Mouse (Mus musculus) liver, embryonic 14.5 days (tissue): ENCODE data around the gene Cblc. TPM values are rescaled to one million over a fixed set of nuclear protein-coding genes. Genes with fewer than 3 reads are reported as not detected.

Source experiments
- ATAC-seq: fragments of 200-750 bp; cut with Nextera tagmentation; 2 replicates; pipeline ENCODE4 v1.8.0; 2017; ENCODE audit warnings: moderate number of reproducible peaks, mild to moderate bottlenecking, moderate library complexity; ENCODE audit not compliant: insufficient read depth
- DNase-seq, 3 experiments: peaks; one replicate each; pipeline ENCODE4 v3.0.0-alpha.2; 2012 to 2013; ENCODE audit warnings: low read depth in 3 of 3, low spot score in 3 of 3
- H3K27ac ChIP-seq: fragments of 300-500 bp; sonication (generic); 2 replicates; pipeline ENCODE4 v1.5.1; 2014; ENCODE audit warnings: moderate library complexity, mild to moderate bottlenecking, control low read depth, inconsistent platforms
- H3K27me3 ChIP-seq: fragments of 300-500 bp; sonication (generic); 2 replicates; pipeline ENCODE4 v1.6.1; 2014; ENCODE audit warnings: mild to moderate bottlenecking, low read length, moderate library complexity; ENCODE audit not compliant: control insufficient read depth, insufficient read depth
- H3K36me3 ChIP-seq: fragments of 300-500 bp; sonication (generic); replicated peaks from 2 replicates; pipeline ENCODE4 v1.6.1; 2014; ENCODE audit warnings: low read depth; ENCODE audit not compliant: control insufficient read depth, insufficient read depth
- H3K4me1 ChIP-seq, 2 experiments: fragments of 200-500 bp in 1 of 2; fragments of 300-500 bp in 1 of 2; sonication (generic) in 1 of 2; replicated peaks; 2 replicates each; pipeline ENCODE4 v1.6.1; 2012 to 2014; ENCODE audit warnings: antibody characterized with exemption in 1 of 2, inconsistent platforms in 1 of 2, low read length in 1 of 2; ENCODE audit not compliant: control insufficient read depth in 2 of 2, insufficient read depth in 2 of 2
- H3K4me2 ChIP-seq: fragments of 300-500 bp; sonication (generic); 2 replicates; pipeline ENCODE4 v1.6.1; 2014; ENCODE audit warnings: low read depth, mild to moderate bottlenecking, control low read depth, moderate library complexity
- H3K4me3 ChIP-seq, 2 experiments: fragments of 200-500 bp in 1 of 2; fragments of 300-500 bp in 1 of 2; sonication (generic) in 1 of 2; 2 replicates each; pipeline ENCODE4 v1.5.1; 2012 to 2014; ENCODE audit warnings: low read depth in 2 of 2, low read length in 2 of 2, mild to moderate bottlenecking in 2 of 2, control low read depth in 1 of 2, inconsistent platforms in 1 of 2, moderate library complexity in 1 of 2; ENCODE audit not compliant: insufficient read depth in 1 of 2
- H3K9ac ChIP-seq: fragments of 300-500 bp; sonication (generic); replicated peaks from 2 replicates; pipeline ENCODE4 v1.6.1; 2014; ENCODE audit warnings: mild to moderate bottlenecking, control low read depth, moderate library complexity
- H3K9me3 ChIP-seq: fragments of 300-500 bp; sonication (generic); 2 replicates; pipeline ENCODE4 v1.6.1; 2016; ENCODE audit warnings: low read length, mixed read lengths; ENCODE audit not compliant: control insufficient read depth
- CTCF ChIP-seq: IDR thresholded peaks from 2 replicates; pipeline ENCODE4 v1.5.1; 2016; ENCODE audit warnings: antibody characterized with exemption, low read depth, control low read depth
- EP300 ChIP-seq: IDR thresholded peaks from 2 replicates; pipeline ENCODE4 v1.6.1; 2016; ENCODE audit warnings: antibody characterized with exemption, low read depth
- WGBS: fragments of 180-500 bp; shearing (Covaris S2); extraction: QIAGEN DNeasy Blood & Tissue Kit; methylation state at CpG from one replicate; pipeline ENCODE4 v1.1.7; 2014; ENCODE audit not compliant: insufficient replicate concordance; 5-methylcytosine and 5-hydroxymethylcytosine counted together
- polyA plus RNA-seq, 2 experiments: library from polyadenylated mRNA; depleted of rRNA in 1 of 2; stranded (reverse) in 1 of 2; unstranded in 1 of 2; fragments of >200 nt; fragmentation: Nextera tagmentation in 1 of 2; extraction: Ambion mirVana in 1 of 2; gene quantifications; 2 replicates each; pipeline versions ENCODE4 v1.2.1 to v1.2.3; 2012 to 2014

The Cblc gene
- polyA plus RNA-seq, 2 experiments: 0.95 to 1.1 TPM

GRCm38 (mm10) chr7:19749389-19750216 lies 47.0 kb downstream of the Cblc start:
- peak; percentile 92 for ATAC-seq
- peaks cover 24 to 31% of the 10 kb centered on the region in 2 experiments for H3K4me1 ChIP-seq
- under 1% methylated on average over 46 of the region's 46 CpGs for WGBS
- peak overlapping the region; percentile 69 for H3K9ac ChIP-seq
- H3K27ac ChIP-seq: peak overlapping the region; percentile 30; the same call in 1 of the 2 replicates
- peak overlapping the region; percentile 62 to 68 for H3K4me3 ChIP-seq
- TF ChIP-seq EP300 (no peak), CTCF (peak; percentile 88)
- no peaks in the 10 kb centered on the region for H3K9me3 ChIP-seq
- H3K36me3 ChIP-seq: no peaks in the 10 kb centered on the region
- H3K27me3 ChIP-seq: no peaks in the 10 kb centered on the region
- DNase-seq: peak; percentile 85 to 91 (median 86)
- H3K4me2 ChIP-seq: peak overlapping the region; percentile 90

DNA sequence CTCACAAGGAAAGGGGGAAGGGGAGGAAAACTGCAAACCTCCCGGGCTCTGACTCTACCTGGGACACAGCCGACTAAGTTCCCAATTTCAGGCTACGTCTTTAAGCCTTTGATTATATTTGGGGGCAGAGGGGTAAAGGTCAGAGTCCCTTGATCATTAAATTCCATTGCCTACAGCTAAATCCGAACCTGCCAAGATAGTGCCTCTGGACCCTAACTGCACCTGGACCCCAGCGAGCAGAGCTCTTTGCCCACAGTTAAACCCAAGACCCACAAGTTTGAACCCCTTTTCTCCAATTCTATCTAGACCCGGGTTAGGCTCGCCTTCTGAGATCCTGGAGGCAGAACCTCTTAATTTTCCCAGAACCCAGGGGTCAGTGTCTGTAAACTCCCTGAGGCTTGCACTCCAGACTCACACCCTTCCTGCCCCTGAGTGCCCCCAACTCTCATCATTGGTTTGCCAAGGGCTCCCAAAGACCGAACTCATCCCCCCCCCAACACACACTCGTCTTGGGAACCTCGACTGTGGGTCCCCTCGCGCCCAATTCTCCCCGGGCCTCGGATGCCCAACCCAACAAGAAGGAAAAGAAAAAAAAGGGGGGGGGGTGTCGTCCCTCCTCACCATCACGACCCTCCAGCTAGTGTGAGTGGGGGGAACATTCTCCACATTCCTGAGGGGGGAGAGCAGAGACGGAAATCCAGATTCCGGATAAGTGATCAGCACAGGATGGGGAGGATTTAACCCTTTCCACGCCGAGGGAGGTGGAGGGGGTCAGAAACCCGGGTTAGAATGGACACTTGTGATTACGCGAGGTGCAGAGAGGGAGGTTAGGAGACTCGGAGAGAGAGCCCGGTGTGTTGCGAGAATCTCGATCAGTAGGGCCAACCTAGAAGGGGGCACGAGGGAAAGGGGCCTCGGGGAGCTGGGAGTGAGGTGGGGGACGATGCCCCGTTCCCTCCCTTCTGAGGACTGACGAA lies 48.1 kb downstream of the Cblc start:
- WGBS: 2% methylated on average over 32 of the region's 32 CpGs
- H3K4me1 ChIP-seq: peaks cover 24 to 31% of the 10 kb centered on the region in 2 experiments
- no peak for TF ChIP-seq CTCF
- no peak for TF ChIP-seq EP300
- DNase-seq (no peak), ATAC-seq (no peak)
- peak overlapping the region; percentile 62 to 68 for H3K4me3 ChIP-seq
- H3K36me3 ChIP-seq: no peaks in the 10 kb centered on the region
- peak overlapping the region; percentile 90 for H3K4me2 ChIP-seq
- no peaks in the 10 kb centered on the region for H3K27me3 ChIP-seq
- peak overlapping the region; percentile 69 for H3K9ac ChIP-seq
- H3K9me3 ChIP-seq: no peaks in the 10 kb centered on the region
- H3K27ac ChIP-seq: peak overlapping the region; percentile 30

- Histone ChIP-seq H3K9me3 (no peaks in the 10 kb centered on the region), H3K36me3 (no peaks in the 10 kb centered on the region), H3K4me2 (peak overlapping the region; percentile 90), H3K27me3 (no peaks in the 10 kb centered on the region), H3K27ac (no peak overlapping the region), H3K4me3 (peak overlapping the region; percentile 62 to 68), H3K4me1 (peaks cover 24 to 31% of the 10 kb centered on the region in 2 experiments), H3K9ac (no peak overlapping the region)
- DNase-seq (peak; percentile 41 to 65 (median 41)), ATAC-seq (no peak)
- WGBS: 8% methylated on average over 25 of the region's 25 CpGs
- TF ChIP-seq EP300: no peak
- no peak for TF ChIP-seq CTCF
These were observed 49.0 kb downstream of the Cblc start for GRCm38 (mm10) chr7:19747420-19748218.

GRCm38 (mm10) chr7:19746426-19747201 lies 50.0 kb downstream of the Cblc start:
- Histone ChIP-seq H3K9ac (no peak overlapping the region), H3K4me2 (peak overlapping the region; percentile 90; the same call in 1 of the 2 replicates), H3K4me1 (peaks cover 30 to 33% of the 10 kb centered on the region in 2 experiments), H3K36me3 (no peaks in the 10 kb centered on the region), H3K27me3 (no peaks in the 10 kb centered on the region), H3K27ac (no peak overlapping the region), H3K9me3 (no peaks in the 10 kb centered on the region), H3K4me3 (no peak overlapping the region)
- TF ChIP-seq EP300 (no peak), CTCF (no peak)
- ATAC-seq (no peak), DNase-seq (no peak)
- 30% methylated on average over 6 of the region's 6 CpGs for WGBS
